Comparison of ENCODE assay signal across 24 mouse cellular contexts in genomic region chr11:70812365-70812764, GRCm38 (mm10). TPM values are rescaled to one million over a fixed set of nuclear protein-coding genes. Genes with fewer than 3 reads are reported as not detected.
A peak's percentile ranks its signal among the peaks of the same experiment; 100 is the strongest.
DNase-seq lines count a peak whose midpoint lies in the region; ATAC-seq and TF ChIP-seq lines count a peak whose summit lies in the region.
"Had no signal": no experiment of that assay in that cellular context is flagged by ENCODE, and none has a peak within 500 bp of the region (broad histone marks: within the 10 kb centered on the region; RNA-seq: fewer than 3 reads in every experiment).

Gene Scimp (minus strand): TSS chr11:70812586.

- TF ChIP-seq EP300 in CH12.LX (IDR thresholded peaks at IDR 0.05; ENCODE audit: low read length), result peak; percentile 69

- peak within 1 kb of the TSS; percentile 14; the same call in 1 of the 2 replicates for H3K4me2 ChIP-seq in CH12.LX (ENCODE audit: insufficient read depth, low read depth, poor library complexity, severe bottlenecking)
- no peak within 1 kb of the TSS for H3K4me2 ChIP-seq in midbrain, embryonic 11.5 days
- H3K4me2 ChIP-seq: heart, embryonic 12.5 days; liver, embryonic 13.5 days; midbrain, embryonic 13.5 days had no signal

- no peak for TF ChIP-seq RAD21 in CH12.LX (IDR thresholded peaks at IDR 0.05; ENCODE audit: low read depth, low read length)

- dilution Hi-C loops in CH12.LX (cut with MboI; ENCODE audit: extremely low pct_ligation_motif_present, extremely low pct_unique_long_range_greater_than_20kb, low sequenced_read_pairs), result no loop called here

- no peak for TF ChIP-seq POLR2A in CH12.LX (IDR thresholded peaks at IDR 0.05; ENCODE audit: low read depth, low read length)

- no peaks in the 10 kb centered on the region for H3K79me2 ChIP-seq in CH12.LX (replicated peaks; ENCODE audit: control insufficient read depth, extremely low read depth, insufficient read depth, poor library complexity, severe bottlenecking)

- H3K9me3 ChIP-seq in CH12.LX (replicated peaks; ENCODE audit: low read length), result peaks cover 6% of the 10 kb centered on the region
- no peaks in the 10 kb centered on the region for H3K9me3 ChIP-seq in midbrain, embryonic 11.5 days (ENCODE audit: control insufficient read depth, low read length)
- H3K9me3 ChIP-seq: liver, embryonic 13.5 days; midbrain, embryonic 13.5 days had no signal

- peaks cover 13 to 56% of the 10 kb centered on the region in 2 experiments for H3K4me1 ChIP-seq in CH12.LX (ENCODE audit: control insufficient read depth in 1 of 2, insufficient read depth in 2 of 2)
- no peaks in the 10 kb centered on the region for H3K4me1 ChIP-seq in midbrain, embryonic 11.5 days (ENCODE audit: control insufficient read depth, insufficient read depth, low read length)
- H3K4me1 ChIP-seq: heart, embryonic 12.5 days; liver, embryonic 13.5 days had no signal

- H3K27ac ChIP-seq in CH12.LX (ENCODE audit: insufficient read depth, low read depth), result no peak within 1 kb of the TSS
- H3K27ac ChIP-seq in midbrain, embryonic 11.5 days (ENCODE audit: low read depth, low read length), result no peak within 1 kb of the TSS
- H3K27ac ChIP-seq: liver, embryonic 13.5 days; midbrain, embryonic 13.5 days had no signal

- peak; percentile 94 for ATAC-seq in granulocyte monocyte progenitor cell, adult 5-6 weeks (replicated peaks; ENCODE audit: poor library complexity, severe bottlenecking)
- peak; percentile 74 for ATAC-seq in neutrophil, adult 5-6 weeks (ENCODE audit: extremely low read depth, insufficient number of reproducible peaks, low FRiP score, poor library complexity, severe bottlenecking)
- no peak for ATAC-seq in midbrain, embryonic 11.5 days (ENCODE audit: low FRiP score)
- ATAC-seq: hindbrain, embryonic 16.5 days; lung, postnatal 0 days; midbrain, embryonic 13.5 days had no signal

- peaks cover 1% of the 10 kb centered on the region for H3K27me3 ChIP-seq in CH12.LX (replicated peaks)
- no peaks in the 10 kb centered on the region for H3K27me3 ChIP-seq in midbrain, embryonic 11.5 days (ENCODE audit: control insufficient read depth, insufficient read depth, low read length)
- H3K27me3 ChIP-seq: heart, embryonic 12.5 days; liver, embryonic 13.5 days; midbrain, embryonic 13.5 days had no signal

- H3K36me3 ChIP-seq in CH12.LX (replicated peaks in 1 of 2; ENCODE audit: control insufficient read depth in 1 of 2, insufficient read depth in 1 of 2, low read length in 1 of 2), result no peaks in the 10 kb centered on the region
- H3K36me3 ChIP-seq in midbrain, embryonic 11.5 days (ENCODE audit: control insufficient read depth, insufficient read depth, low read length), result no peaks in the 10 kb centered on the region
- H3K36me3 ChIP-seq: heart, embryonic 12.5 days; liver, embryonic 13.5 days; midbrain, embryonic 13.5 days had no signal

- H3K4me3 ChIP-seq in CH12.LX (replicated peaks in 1 of 3; ENCODE audit: low read depth in 2 of 3, low read length in 2 of 3, poor library complexity in 1 of 3), result no peak within 1 kb of the TSS
- H3K4me3 ChIP-seq in midbrain, embryonic 11.5 days (ENCODE audit: low read depth, low read length), result no peak within 1 kb of the TSS
- H3K4me3 ChIP-seq: heart, embryonic 12.5 days; liver, embryonic 13.5 days; midbrain, embryonic 13.5 days; myocyte had no signal

- H3K9ac ChIP-seq in CH12.LX (ENCODE audit: insufficient read depth, low read depth), result no peak within 1 kb of the TSS
- no peak within 1 kb of the TSS for H3K9ac ChIP-seq in midbrain, embryonic 11.5 days (ENCODE audit: low read length)
- H3K9ac ChIP-seq: heart, embryonic 12.5 days; liver, embryonic 13.5 days; midbrain, embryonic 13.5 days had no signal

- DNase-seq in layer of hippocampus, adult 9-11 months, result peak; percentile 37
- DNase-seq in layer of hippocampus, postnatal 14 days (ENCODE audit: low spot score in 2 of 2), result no peak
- peak; percentile 58 for DNase-seq in CH12.LX (ENCODE audit: extremely low read depth)
- DNase-seq in cerebellum, adult 9-11 months, result no peak
- DNase-seq in midbrain, embryonic 11.5 days (ENCODE audit: low spot score, missing footprints), result no peak
- DNase-seq in cerebellum, postnatal 36 days, result no peak
- DNase-seq: adrenal gland, adult 8-10 months; gastrocnemius, postnatal 25 days; heart, postnatal 36 days; kidney, adult 8-10 months; kidney, postnatal 4 days; liver, embryonic 13.5 days; retina, postnatal 1 day; right cerebral cortex, postnatal 4 days had no signal

- in situ Hi-C loops in CH12.LX (cut with MboI; ENCODE audit: low pct_ligation_motif_present, low pct_unique_long_range_greater_than_20kb, low sequenced_read_pairs), result loop anchor here (5.0 kb wide), 1 partner anchor 35 kb away; no protein-coding TSS in a partner anchor

- WGBS in midbrain, embryonic 11.5 days, result 84% methylated on average over 7 of the region's 7 CpGs

- TF ChIP-seq CTCF in CH12.LX (conservative IDR thresholded peaks at IDR 0.05 in 1 of 2, IDR thresholded peaks at IDR 0.05 in 1 of 2; ENCODE audit: low read depth in 2 of 2, low read length in 2 of 2), result no peak

TF ChIP-seq in CH12.LX, 34 proteins besides CTCF, POLR2A, EP300 and RAD21:
- TF ChIP-seq ZNF384 (IDR thresholded peaks at IDR 0.05; ENCODE audit: low read depth, low read length) (no peak), ELF1 (IDR thresholded peaks at IDR 0.05; ENCODE audit: low read depth, low read length) (peak; percentile 29; the same call in 1 of the 2 replicates), SMC3 (IDR thresholded peaks at IDR 0.05; ENCODE audit: low read depth, low read length) (no peak), KAT2A (IDR thresholded peaks at IDR 0.05; ENCODE audit: insufficient replicate concordance, low read length) (no peak), RCOR1 (conservative IDR thresholded peaks at IDR 0.05; ENCODE audit: low read depth, low read length) (no peak), E2F4 (IDR thresholded peaks at IDR 0.05; ENCODE audit: insufficient replicate concordance, low read depth, low read length) (no peak), SIN3A (IDR thresholded peaks at IDR 0.05; ENCODE audit: low read length) (no peak; the same call in 1 of the 2 replicates), JUN (IDR thresholded peaks at IDR 0.05; ENCODE audit: insufficient read depth, low read depth, low read length) (no peak), MEF2A (IDR thresholded peaks at IDR 0.05; ENCODE audit: borderline replicate concordance, low read depth, low read length) (no peak), BHLHE40 (IDR thresholded peaks at IDR 0.05; ENCODE audit: low read depth, low read length) (peak; percentile 66), USF2 (conservative IDR thresholded peaks at IDR 0.05; ENCODE audit: low read depth, low read length) (no peak), CHD1 (IDR thresholded peaks at IDR 0.05; ENCODE audit: low read depth, low read length) (no peak), GABPA (IDR thresholded peaks at IDR 0.05; ENCODE audit: insufficient replicate concordance, low read depth, low read length) (no peak), MAX (IDR thresholded peaks at IDR 0.05; ENCODE audit: low read length) (no peak), JUND (conservative IDR thresholded peaks at IDR 0.05; ENCODE audit: low read depth, low read length) (no peak), CHD2 (IDR thresholded peaks at IDR 0.05; ENCODE audit: low read length) (no peak), POLR2AphosphoS2 (IDR thresholded peaks at IDR 0.05; ENCODE audit: low read depth, low read length) (no peak), ETS1 (conservative IDR thresholded peaks at IDR 0.05; ENCODE audit: low read depth, low read length) (peak; percentile 52), HCFC1 (IDR thresholded peaks at IDR 0.05; ENCODE audit: low read depth, low read length) (no peak), MXI1 (IDR thresholded peaks at IDR 0.05; ENCODE audit: low read depth, low read length) (no peak), ZMIZ1 (IDR thresholded peaks at IDR 0.05; ENCODE audit: low read depth, low read length) (no peak), IRF4 (IDR thresholded peaks at IDR 0.05; ENCODE audit: low read depth, low read length) (peak; percentile 42; the same call in 1 of the 2 replicates), PAX5 (IDR thresholded peaks at IDR 0.05; ENCODE audit: low read length) (no peak), NRF1 (IDR thresholded peaks at IDR 0.05; ENCODE audit: low read depth, low read length) (no peak), TCF12 (IDR thresholded peaks at IDR 0.05; ENCODE audit: low read depth, low read length) (peak; percentile 66; the same call in 1 of the 2 replicates), TBP (conservative IDR thresholded peaks at IDR 0.05; ENCODE audit: low read depth, low read length) (no peak), MAZ (IDR thresholded peaks at IDR 0.05; ENCODE audit: low read depth, low read length) (no peak), ZKSCAN1 (IDR thresholded peaks at IDR 0.05; ENCODE audit: borderline replicate concordance, low read depth, low read length) (no peak), USF1 (IDR thresholded peaks at IDR 0.05; ENCODE audit: low read depth, low read length) (no peak), NELFE (IDR thresholded peaks at IDR 0.05; ENCODE audit: low read depth, low read length) (no peak), MAFK (IDR thresholded peaks at IDR 0.05; ENCODE audit: insufficient replicate concordance, low read length) (no peak), UBTF (IDR thresholded peaks at IDR 0.05; ENCODE audit: low read depth, low read length) (no peak), ZC3H11A (IDR thresholded peaks at IDR 0.05; ENCODE audit: low read depth, low read length) (no peak), MYC (IDR thresholded peaks at IDR 0.05; ENCODE audit: low read depth, low read length) (no peak)

RNA-seq across cellular contexts. Expression of gene Scimp, which starts in this region (rescaled TPM):
- not detected for total RNA-seq in layer of hippocampus, postnatal 14 days (2021)
- total RNA-seq in CH12.LX (2012; rRNA removed) (0.17 and 0.30 TPM in 2 replicates), CH12.LX (2014; rRNA removed) (0.21 and 1.2 TPM in 2 replicates)
- polyA plus RNA-seq in CH12.LX (2012; ENCODE audit: insufficient read length, low read depth), result 0.53 and 0.79 TPM in 2 replicates
- not detected in 2 replicates for total RNA-seq in granulocyte monocyte progenitor cell, adult 5-6 weeks (2014; fragmentation: Nextera tagmentation)
- total RNA-seq in granulocyte monocyte progenitor cell, adult 5-6 weeks (2017), result not detected in 2 replicates
- 15.1 and 25.1 TPM in 2 replicates for total RNA-seq in neutrophil, adult 5-6 weeks (2017)
- not detected in 2 replicates for polyA plus RNA-seq in midbrain, embryonic 11.5 days (2014; fragmentation: Nextera tagmentation; extraction: Ambion mirVana)
- total RNA-seq: ES-E14; gastrocnemius, postnatal 25 days; left cerebral cortex, postnatal 4 days had no signal
- polyA plus RNA-seq: forebrain, embryonic 11.5 days; heart, embryonic 12.5 days had no signal

Comparison
In these comparisons a context has a peak if more than half of its experiments do, and no peak if none do; other contexts are left out.
1. DNase-seq: peak in layer of hippocampus, adult 9-11 months (single experiment) and CH12.LX (single experiment); none in layer of hippocampus, postnatal 14 days (0 of 2), cerebellum, adult 9-11 months (single experiment), midbrain, embryonic 11.5 days (single experiment) and cerebellum, postnatal 36 days (0 of 2).
2. Peak in ATAC-seq in granulocyte monocyte progenitor cell, adult 5-6 weeks; RNA of the gene not detected or under 1 TPM.